Mouse (Mus musculus) G1E (cell line): ENCODE results near the gene Chka.

Experiments
- CTCF ChIP-seq: IDR thresholded peaks from 2 replicates; pipeline ENCODE4 v1.5.1; 2012; ENCODE audit warnings: low read depth, low read length, inconsistent platforms, mixed read lengths
- POLR2AphosphoS5 ChIP-seq: IDR thresholded peaks from 2 replicates; pipeline ENCODE4 v1.6.1; 2012; ENCODE audit warnings: low read depth, low read length, inconsistent platforms; ENCODE audit not compliant: insufficient replicate concordance
- TAL1 ChIP-seq: conservative IDR thresholded peaks from 2 replicates; pipeline ENCODE4 v1.6.1; 2012; ENCODE audit warnings: low read depth, low read length, inconsistent platforms, mixed read lengths

DNA sequence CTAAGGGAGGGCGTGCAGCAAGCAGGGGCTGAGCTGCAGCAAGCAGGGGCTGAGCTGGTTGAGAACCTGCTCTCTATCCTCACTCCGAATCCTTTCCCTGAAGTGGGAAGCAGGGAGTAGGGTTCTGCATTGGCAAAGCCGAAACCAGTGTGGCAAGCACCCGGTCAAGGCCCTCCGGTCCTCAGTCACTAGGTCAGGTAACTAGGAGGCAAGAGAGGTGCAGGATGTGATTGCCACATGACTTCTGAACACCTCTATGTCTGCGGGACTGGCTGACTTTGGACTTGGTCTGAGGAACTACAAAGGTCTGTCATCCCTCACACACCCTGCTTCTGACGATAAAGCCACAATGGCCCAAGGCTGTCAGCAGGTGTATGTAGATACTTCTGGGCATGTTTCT lies 17.3 kb upstream of the Chka start:
- no peak for TF ChIP-seq CTCF
- no peak for TF ChIP-seq POLR2AphosphoS5
- no peak for TF ChIP-seq TAL1
